Mouse (Mus musculus): Measurements from ENCODE around the gene Zgrf1.
A peak's percentile ranks its signal among the peaks of the same experiment; 100 is the strongest.

Zgrf1 gene

GRCm38 (mm10) chr3:127562974-127563373 is 9.7 kb downstream of the Zgrf1 start:
- no peak for DNase-seq

- DNase-seq, result no peak
Measured at GRCm38 (mm10) chr3:127565129-127565528, 11.8 kb downstream of the Zgrf1 start.

GRCm38 (mm10) chr3:127572557-127572956 is 19.3 kb downstream of the Zgrf1 start:
- DNase-seq, result peak; percentile 12 to 42

- DNase-seq, result no peak
Measured at GRCm38 (mm10) chr3:127597136-127597535, 43.8 kb downstream of the Zgrf1 start.

- no peak for DNase-seq
Measured at GRCm38 (mm10) chr3:127608109-127608508, 54.8 kb downstream of the Zgrf1 start.

GRCm38 (mm10) chr3:127625296-127625695 is 72.0 kb downstream of the Zgrf1 start:
- peak; percentile 84 to 86 for DNase-seq

GRCm38 (mm10) chr3:127625701-127626399 is 72.6 kb downstream of the Zgrf1 start:
- DNase-seq, result peak in 1 of 2 experiments; percentile 34

GRCm38 (mm10) chr3:127626524-127626923 is 73.2 kb downstream of the Zgrf1 start:
- no peak for DNase-seq

GRCm38 (mm10) chr3:127627151-127627955 is 74.1 kb downstream of the Zgrf1 start:
- peak in 1 of 2 experiments; percentile 26 for DNase-seq

- DNase-seq, result peak in 1 of 2 experiments; percentile 20
Measured at GRCm38 (mm10) chr3:127627956-127628310, 74.6 kb downstream of the Zgrf1 start.

- peak in 1 of 2 experiments; percentile 31 for DNase-seq
Measured at GRCm38 (mm10) chr3:127628311-127629184, 75.3 kb downstream of the Zgrf1 start.

GRCm38 (mm10) chr3:127630190-127630589 is 76.9 kb downstream of the Zgrf1 start:
- DNase-seq, result no peak

- no peak for DNase-seq
Measured at GRCm38 (mm10) chr3:127630735-127631372, 77.6 kb downstream of the Zgrf1 start.

- DNase-seq, result no peak
Measured at GRCm38 (mm10) chr3:127631582-127631981, 78.3 kb downstream of the Zgrf1 start.

GRCm38 (mm10) chr3:127632531-127632930 is 79.2 kb downstream of the Zgrf1 start:
- peak; percentile 63 to 73 for DNase-seq

GRCm38 (mm10) chr3:127633080-127634032 is 80.1 kb downstream of the Zgrf1 start, which contains the start of gene Neurog2:
Neurog2 (plus strand) TSS chr3:127633135.
- DNase-seq, result peak in 1 of 2 experiments; percentile 36

GRCm38 (mm10) chr3:127634101-127634983 is 81.1 kb downstream of the Zgrf1 start:
- DNase-seq, result peak; percentile 85 to 89

- no peak for DNase-seq
Measured at GRCm38 (mm10) chr3:127634984-127635349, 81.7 kb downstream of the Zgrf1 start.

GRCm38 (mm10) chr3:127639875-127640761 is 86.8 kb downstream of the Zgrf1 start:
- peak; percentile 77 to 86 for DNase-seq
